In the genomic region with DNA sequence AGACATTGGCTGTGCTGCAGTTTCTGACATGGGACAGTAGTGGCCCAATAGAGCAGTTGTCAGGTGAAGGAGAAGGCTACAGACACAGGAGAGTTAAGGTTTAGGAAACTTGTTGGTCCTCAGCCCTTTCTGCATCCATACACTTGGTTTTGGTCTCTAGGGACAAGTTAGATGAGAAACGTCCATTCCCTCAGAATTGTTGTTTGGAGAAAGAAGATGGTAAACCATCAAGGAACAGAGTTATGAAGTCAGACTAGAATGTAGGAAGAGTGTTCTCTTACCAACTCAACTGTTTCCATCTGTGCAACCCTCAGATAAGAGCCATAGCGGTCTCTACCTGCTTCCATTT, we compare ENCODE assay signal across 28 mouse cellular contexts. TPM values are rescaled to one million over a fixed set of nuclear protein-coding genes. Genes with fewer than 3 reads are reported as not detected.
A peak's percentile ranks its signal among the peaks of the same experiment; 100 is the strongest.
DNase-seq lines count a peak whose midpoint lies in the region; ATAC-seq and TF ChIP-seq lines count a peak whose summit lies in the region.
"Had no signal": no experiment of that assay in that cellular context is flagged by ENCODE, and none has a peak within 500 bp of the region (broad histone marks: within the 10 kb centered on the region; RNA-seq: fewer than 3 reads in every experiment).

No protein-coding gene starts in this region.

- peak overlapping the region; percentile 53 for H3K4me2 ChIP-seq in limb, embryonic 11.5 days (ENCODE audit: low read depth, severe bottlenecking)
- H3K4me2 ChIP-seq: hindbrain, embryonic 15.5 days; intestine, embryonic 15.5 days; liver, embryonic 11.5 days; neural tube, embryonic 13.5 days; stomach, embryonic 15.5 days had no signal

- ATAC-seq in limb, embryonic 11.5 days (ENCODE audit: insufficient number of reproducible peaks, low FRiP score, low TSS enrichment, low read depth) = no peak
- ATAC-seq: forebrain, embryonic 16.5 days; intestine, embryonic 15.5 days; liver, postnatal 0 days; midbrain, embryonic 16.5 days had no signal

- no peak for TF ChIP-seq POLR2A in lung, adult 2 months (IDR thresholded peaks at IDR 0.05; ENCODE audit: borderline replicate concordance, extremely low read depth, low read depth, low read length)

- H3K4me3 ChIP-seq in lung, adult 2 months (replicated peaks; ENCODE audit: extremely low read depth, low read depth, low read length) = peak overlapping the region; percentile 36
- H3K4me3 ChIP-seq in limb, embryonic 11.5 days (ENCODE audit: low read depth, low read length) = peak overlapping the region; percentile 61
- H3K4me3 ChIP-seq: embryonic facial prominence, embryonic 10.5 days; hindbrain, embryonic 15.5 days; intestine, embryonic 15.5 days; megakaryocyte, embryonic 14.5 days; myocyte; neural tube, embryonic 13.5 days; stomach, embryonic 15.5 days had no signal

- DNase-seq in embryo, embryonic 10.5 days (ENCODE audit: low spot score) = peak; percentile 45
- no peak for DNase-seq in embryo, embryonic 9.5 days (ENCODE audit: extremely low spot score)
- no peak for DNase-seq in lung, adult 2 months
- DNase-seq in lung, postnatal 36 days = no peak
- peak; percentile 61 for DNase-seq in A20 (ENCODE audit: low read depth, low spot score)
- no peak for DNase-seq in limb, embryonic 11.5 days (ENCODE audit: low spot score)
- no peak for DNase-seq in cerebellum, postnatal 36 days
- no peak for DNase-seq in right cerebral cortex, adult 18-20 months
- DNase-seq: cerebellum, adult 18-20 months; gastrocnemius, postnatal 25 days; heart, adult 18-20 months; heart, postnatal 4 days; kidney, postnatal 25 days; layer of hippocampus, postnatal 36 days; liver, postnatal 0 days; thymus, postnatal 25 days had no signal

- peaks cover 40% of the 10 kb centered on the region for H3K27me3 ChIP-seq in limb, embryonic 11.5 days (ENCODE audit: control insufficient read depth, insufficient read depth, low read length)

- peak overlapping the region; percentile 97 for H3K9ac ChIP-seq in limb, embryonic 11.5 days (ENCODE audit: low read length)
- H3K9ac ChIP-seq: hindbrain, embryonic 15.5 days; intestine, embryonic 15.5 days; liver, postnatal 0 days; neural tube, embryonic 13.5 days; stomach, embryonic 15.5 days had no signal

- 0 out of 2 replicates have a peak, but pooled peaks cover 2% of the 10 kb centered on the region for H3K36me3 ChIP-seq in limb, embryonic 11.5 days (ENCODE audit: control insufficient read depth, insufficient read depth, low read length)
- H3K36me3 ChIP-seq: embryonic facial prominence, embryonic 10.5 days; hindbrain, embryonic 15.5 days; intestine, embryonic 15.5 days; neural tube, embryonic 13.5 days; stomach, embryonic 15.5 days had no signal

- 0 out of 2 replicates have a peak overlapping the region, but pooled peaks have one; percentile 94 for H3K27ac ChIP-seq in limb, embryonic 11.5 days (replicated peaks; ENCODE audit: low read depth, low read length)
- H3K27ac ChIP-seq: embryonic facial prominence, embryonic 10.5 days; hindbrain, embryonic 15.5 days; intestine, embryonic 15.5 days; neural tube, embryonic 13.5 days; stomach, embryonic 15.5 days had no signal

- H3K9me3 ChIP-seq in limb, embryonic 11.5 days (ENCODE audit: control insufficient read depth, low read length) = no peaks in the 10 kb centered on the region
- H3K9me3 ChIP-seq: embryonic facial prominence, embryonic 10.5 days; hindbrain, embryonic 15.5 days; intestine, embryonic 15.5 days; neural tube, embryonic 13.5 days; stomach, embryonic 15.5 days had no signal

- peaks cover 7% of the 10 kb centered on the region for H3K4me1 ChIP-seq in lung, adult 2 months (ENCODE audit: control insufficient read depth, insufficient read depth, low read length)
- peaks cover 42% of the 10 kb centered on the region for H3K4me1 ChIP-seq in limb, embryonic 11.5 days (ENCODE audit: control insufficient read depth, insufficient read depth, low read length)

- TF ChIP-seq CTCF in lung, adult 2 months (IDR thresholded peaks at IDR 0.05; ENCODE audit: insufficient read depth, low read length) = no peak

- 25% methylated on average over 2 of the region's 2 CpGs for WGBS in lung, adult 2 months
- WGBS in limb, embryonic 11.5 days = 17% methylated on average over 2 of the region's 2 CpGs

RNA-seq across cellular contexts. Expression of a gene that starts 5.4 kb away (rescaled TPM):
- polyA plus RNA-seq in lung, adult 2 months (2012; rRNA removed) = 79.5 and 80.4 TPM in 2 replicates
- 36.3 and 36.7 TPM in 2 replicates for polyA plus RNA-seq in limb, embryonic 11.5 days (2014; fragmentation: Nextera tagmentation; extraction: Ambion mirVana)
- polyA plus RNA-seq: kidney, embryonic 14.5 days; liver, postnatal 0 days had no signal

RNA-seq across cellular contexts. Expression of a gene that starts 41.5 kb away (rescaled TPM):
- polyA plus RNA-seq in lung, adult 2 months (2012; rRNA removed) = not detected in 2 replicates
- not detected in 2 replicates for polyA plus RNA-seq in limb, embryonic 11.5 days (2014; fragmentation: Nextera tagmentation; extraction: Ambion mirVana)
- polyA plus RNA-seq: embryonic facial prominence, embryonic 10.5 days; forebrain, embryonic 16.5 days; heart, embryonic 16.5 days; hindbrain, embryonic 15.5 days; intestine, embryonic 15.5 days; kidney, embryonic 14.5 days; liver, embryonic 11.5 days; liver, postnatal 0 days; midbrain, embryonic 16.5 days; myocyte; neural tube, embryonic 13.5 days; stomach, embryonic 15.5 days had no signal

RNA-seq across cellular contexts. Expression of a gene that starts 59.3 kb away (rescaled TPM):
- 257 and 302 TPM in 2 replicates for polyA plus RNA-seq in lung, adult 2 months (2012; rRNA removed)
- polyA plus RNA-seq in limb, embryonic 11.5 days (2014; fragmentation: Nextera tagmentation; extraction: Ambion mirVana) = 11.3 and 14.9 TPM in 2 replicates

Comparison
In these comparisons a context has a peak if more than half of its experiments do, and no peak if none do; other contexts are left out.
1. DNase-seq: peak in embryo, embryonic 10.5 days (single experiment) and A20 (single experiment); none in embryo, embryonic 9.5 days (single experiment), lung, adult 2 months (single experiment), lung, postnatal 36 days (single experiment), limb, embryonic 11.5 days (single experiment), cerebellum, postnatal 36 days (0 of 2) and right cerebral cortex, adult 18-20 months (single experiment).
2. RNA of a gene that starts 59.3 kb away (polyA plus RNA-seq): 257 to 302 TPM in lung, adult 2 months; 11.3 to 14.9 TPM in limb, embryonic 11.5 days; every median in the first group is over 10 times any median in the second.